Mouse (Mus musculus) cerebellum, adult (tissue): ENCODE results near the gene Kynu.

Experiments
- ATAC-seq: cut with Nextera tagmentation; 2 replicates; pipeline ENCODE4 v1.9.2; 2017; ENCODE audit warnings: mild to moderate bottlenecking, moderate library complexity, mixed read lengths; ENCODE audit not compliant: insufficient number of reproducible peaks, low FRiP score, low TSS enrichment

Kynu gene

GRCm38 (mm10) chr2:43636498-43636897 is 81.4 kb downstream of the Kynu start:
- ATAC-seq, result no peak

- no peak for ATAC-seq
Measured at GRCm38 (mm10) chr2:43646962-43647361, 91.8 kb downstream of the Kynu start.

GRCm38 (mm10) chr2:43669588-43669987 is 114.5 kb downstream of the Kynu start:
- ATAC-seq, result no peak

GRCm38 (mm10) chr2:43673619-43674018 is 118.5 kb downstream of the Kynu start:
- ATAC-seq, result peak; percentile 88; the same call in 1 of the 2 replicates

- no peak for ATAC-seq
Measured at GRCm38 (mm10) chr2:43674098-43674497, 119.0 kb downstream of the Kynu start.

GRCm38 (mm10) chr2:43675277-43675676 is 120.1 kb downstream of the Kynu start:
- no peak for ATAC-seq

GRCm38 (mm10) chr2:43690402-43690801 is 135.3 kb downstream of the Kynu start:
- no peak for ATAC-seq

GRCm38 (mm10) chr2:43691290-43691689 is 136.2 kb downstream of the Kynu start:
- no peak for ATAC-seq

- ATAC-seq, result no peak
Measured at GRCm38 (mm10) chr2:43695635-43696034, 140.5 kb downstream of the Kynu start.

- no peak for ATAC-seq
Measured at GRCm38 (mm10) chr2:43712611-43713138, 157.5 kb downstream of the Kynu start.

GRCm38 (mm10) chr2:43722446-43723103 is 167.4 kb downstream of the Kynu start:
- peak; percentile 60 for ATAC-seq

GRCm38 (mm10) chr2:43723104-43723541 is 168.0 kb downstream of the Kynu start:
- ATAC-seq, result peak; percentile 51; the same call in 1 of the 2 replicates

GRCm38 (mm10) chr2:43727181-43727580 is 172.1 kb downstream of the Kynu start:
- no peak for ATAC-seq

GRCm38 (mm10) chr2:43727693-43728092 is 172.6 kb downstream of the Kynu start:
- ATAC-seq, result no peak

GRCm38 (mm10) chr2:43728831-43729230 is 173.7 kb downstream of the Kynu start:
- ATAC-seq, result no peak
